Mouse (Mus musculus) natural killer cell, adult 2 months (primary cell): ENCODE measurements at regions not wholly inside any gene's neighbourhood (a gene's known extent, or its start where the extent isn't known, plus 50 kb on each side); places are given as distances from the start of the nearest gene placed in this dataset.
A peak's percentile ranks its signal among the peaks of the same experiment; 100 is the strongest.

Experiments
- DNase-seq, 2 experiments: peaks; one replicate each; pipeline ENCODE4 v3.0.0; 2022; ENCODE audit warnings: low spot score in 2 of 2

GRCm38 (mm10) chr10:93361654-93362195, 50.8 kb upstream of the Elk3 start:
- DNase-seq = no peak

- DNase-seq = no peak
These were observed 53.3 kb upstream of the Elk3 start for GRCm38 (mm10) chr10:93364108-93364793.

- peak in 1 of 2 experiments; percentile 40 for DNase-seq
These were observed 53.9 kb upstream of the Elk3 start for GRCm38 (mm10) chr10:93364881-93365280.

- no peak for DNase-seq
These were observed 54.4 kb upstream of the Elk3 start for GRCm38 (mm10) chr10:93365318-93365717.

- no peak for DNase-seq
These were observed 54.9 kb upstream of the Elk3 start for GRCm38 (mm10) chr10:93365824-93366223.

- DNase-seq = no peak
These were observed 58.8 kb upstream of the Elk3 start for GRCm38 (mm10) chr10:93369737-93370136.

- peak; percentile 28 to 47 for DNase-seq
These were observed 59.4 kb upstream of the Elk3 start for GRCm38 (mm10) chr10:93370331-93370730.

- no peak for DNase-seq
These were observed 61.3 kb upstream of the Elk3 start for GRCm38 (mm10) chr10:93372281-93372680.

GRCm38 (mm10) chr10:93373265-93373664, 62.3 kb upstream of the Elk3 start:
- DNase-seq = no peak

- no peak for DNase-seq
These were observed 63.2 kb upstream of the Elk3 start for GRCm38 (mm10) chr10:93373954-93374689.

GRCm38 (mm10) chr10:93374690-93374994, 63.7 kb upstream of the Elk3 start:
- no peak for DNase-seq

- peak; percentile 49 to 67 for DNase-seq
These were observed 64.2 kb upstream of the Elk3 start for GRCm38 (mm10) chr10:93375007-93375711.

- no peak for DNase-seq
These were observed 64.8 kb upstream of the Elk3 start for GRCm38 (mm10) chr10:93375771-93376170.

- no peak for DNase-seq
These were observed 65.6 kb upstream of the Elk3 start for GRCm38 (mm10) chr10:93376457-93376941.

GRCm38 (mm10) chr10:93389276-93389675, 63.9 kb upstream of the Lta4h start:
- no peak for DNase-seq

GRCm38 (mm10) chr10:93391296-93391695, 61.9 kb upstream of the Lta4h start:
- DNase-seq = no peak

GRCm38 (mm10) chr10:93393902-93394301, 59.3 kb upstream of the Lta4h start:
- no peak for DNase-seq

- no peak for DNase-seq
These were observed 55.5 kb upstream of the Lta4h start for GRCm38 (mm10) chr10:93397711-93398110.

- DNase-seq = no peak
These were observed 54.5 kb upstream of the Lta4h start for GRCm38 (mm10) chr10:93398531-93399320.

GRCm38 (mm10) chr10:93402689-93403509, 50.3 kb upstream of the Lta4h start:
- peak; percentile 69 to 81 for DNase-seq
